Mouse (Mus musculus) gastrocnemius, postnatal 25 days (tissue): Measurements from ENCODE around the gene Tunar. TPM values are rescaled to one million over a fixed set of nuclear protein-coding genes. Genes with fewer than 3 reads are reported as not detected.

ENCODE experiments used
- DNase-seq: peaks from one replicate; pipeline ENCODE4 v3.0.0; 2022
- total RNA-seq, 2 experiments: library from RNA; stranded (reverse); gene quantifications; 1 replicate in 1 of 2; 2 replicates in 1 of 2; pipeline ENCODE4 v1.2.3; 2021

Gene Tunar
- total RNA-seq, 2 experiments from 2014 or later, result not detected

DNA sequence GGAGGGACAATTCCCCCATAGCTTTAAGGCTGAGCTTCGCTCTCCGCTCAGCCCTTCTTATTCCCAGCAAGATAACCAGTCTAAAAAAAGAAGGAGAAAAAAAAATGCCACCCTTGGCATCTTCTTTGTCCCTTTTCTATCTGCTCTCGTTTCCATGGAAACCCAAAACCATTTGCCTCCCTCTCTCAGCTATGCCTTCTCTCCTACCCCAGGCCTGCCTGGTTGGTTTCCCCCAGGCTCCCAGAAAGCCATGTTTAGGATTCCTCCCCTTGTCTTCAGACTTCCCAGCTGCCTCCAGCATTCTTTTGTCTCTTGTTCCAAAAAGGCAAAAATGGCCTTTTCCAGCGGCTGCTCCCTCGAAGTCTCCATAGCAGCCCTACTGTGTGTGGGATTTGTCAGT is 70.1 kb downstream of the Tunar start:
- no peak for DNase-seq

DNA sequence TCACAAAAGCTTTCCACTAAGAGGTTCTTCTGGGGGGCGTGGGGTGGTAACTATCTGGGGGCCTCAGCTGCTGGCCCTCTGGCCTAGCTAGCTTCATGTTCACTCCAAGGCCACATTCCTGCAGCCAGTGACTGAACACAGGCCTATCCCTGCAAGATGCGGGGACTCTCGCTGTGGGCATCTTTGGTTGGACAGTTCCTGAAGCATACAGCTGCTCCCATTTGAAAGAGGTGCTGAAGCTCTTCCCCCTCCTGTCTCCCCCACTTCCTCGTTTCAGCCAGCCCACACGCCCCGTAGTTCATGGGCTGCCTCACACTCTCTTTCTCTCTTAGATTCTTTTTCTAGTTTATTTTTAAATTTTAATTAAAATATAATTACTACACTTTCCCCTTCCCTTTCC is 72.3 kb downstream of the Tunar start:
- DNase-seq, result no peak

DNA sequence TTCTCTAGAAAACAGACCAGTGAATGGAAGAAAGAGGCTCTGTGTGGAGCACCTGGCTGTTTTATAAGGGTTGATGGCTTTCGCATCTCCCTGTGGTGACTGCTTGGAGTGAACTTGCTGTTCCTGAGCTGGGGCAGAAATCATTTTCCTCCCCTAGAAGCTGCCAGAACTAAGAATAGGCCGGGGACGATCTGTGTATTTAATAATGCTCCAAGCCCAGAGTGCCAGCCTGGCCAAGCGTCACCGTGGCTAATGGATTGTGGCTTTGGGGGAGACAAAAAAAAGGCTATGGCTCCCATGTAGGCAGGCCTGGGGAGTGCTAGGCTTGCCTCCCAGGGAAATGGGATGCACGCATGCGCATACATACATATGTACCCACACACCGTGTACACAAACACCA is 80.2 kb downstream of the Tunar start:
- DNase-seq, result no peak

DNA sequence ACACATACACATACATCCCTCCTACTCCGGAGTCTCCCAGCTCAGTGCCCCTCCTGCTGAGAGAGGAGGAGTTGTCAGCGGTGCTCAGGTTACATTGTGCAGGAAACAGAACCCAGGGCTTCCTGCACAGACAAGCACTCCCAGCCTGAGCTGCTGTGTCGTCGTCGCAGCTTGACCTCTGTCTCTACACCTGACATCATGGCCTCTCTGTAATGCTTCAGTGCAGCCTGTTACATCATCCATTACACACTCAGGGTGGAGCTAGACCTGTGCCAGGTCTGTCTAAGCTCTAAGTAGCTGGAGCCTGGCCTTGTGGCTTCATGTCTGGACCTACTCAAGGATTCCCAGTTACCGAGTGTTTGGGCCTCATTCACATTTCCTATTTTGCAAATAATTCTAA is 86.8 kb downstream of the Tunar start:
- DNase-seq, result no peak

DNA sequence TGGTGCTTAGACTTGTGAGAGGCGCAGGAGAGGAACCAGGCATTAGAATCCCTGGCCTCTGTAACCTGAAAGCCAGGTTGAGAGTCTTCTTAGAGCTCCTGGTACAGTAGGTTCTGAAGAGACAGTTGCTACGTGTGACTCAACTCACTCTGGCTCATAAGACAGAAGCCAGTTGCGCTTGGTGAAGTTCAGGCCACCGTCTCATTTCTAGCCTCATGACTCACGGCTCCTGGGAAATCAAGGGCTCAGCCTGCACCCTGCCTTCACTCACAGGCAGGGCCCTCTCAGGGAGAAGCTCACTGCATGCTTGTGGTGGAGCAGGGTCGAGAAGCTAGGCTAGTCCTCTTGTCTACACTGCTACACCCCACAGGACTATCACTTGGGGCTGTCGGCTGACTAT is 92.9 kb downstream of the Tunar start:
- DNase-seq, result no peak

DNA sequence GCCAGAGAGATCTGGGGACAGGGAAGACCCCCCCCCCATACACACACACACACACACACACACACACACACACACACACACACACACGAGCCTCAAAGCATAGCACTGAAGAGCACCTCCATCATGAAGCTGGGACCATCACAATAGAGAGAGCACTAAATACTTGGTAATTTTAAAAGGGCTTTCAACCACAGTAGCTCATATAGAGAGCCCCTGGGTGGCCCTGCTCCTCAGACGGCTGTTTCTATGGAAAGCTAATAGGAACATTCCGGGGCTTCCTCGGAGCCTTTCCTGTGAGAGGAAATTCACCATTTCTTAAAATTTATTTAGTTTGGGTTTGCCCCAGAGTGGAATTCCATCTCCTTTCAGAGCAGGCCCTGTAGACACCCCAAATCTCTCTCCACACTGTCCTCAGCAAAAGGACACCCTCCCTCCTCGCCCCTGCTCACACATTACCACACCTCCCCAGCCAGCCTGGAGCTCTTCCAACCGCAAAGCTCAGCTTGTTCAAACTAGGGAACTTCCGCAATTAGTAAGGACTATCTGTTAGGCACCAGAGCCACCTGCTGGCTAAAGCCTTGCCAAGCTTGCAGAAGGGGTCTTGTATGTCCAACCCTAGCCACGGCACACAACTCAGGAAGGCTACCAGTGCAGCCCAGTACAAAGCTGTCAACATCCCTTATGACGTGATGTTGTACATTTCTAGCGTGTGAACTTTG is 93.5 kb downstream of the Tunar start:
- peak; percentile 39 for DNase-seq

DNA sequence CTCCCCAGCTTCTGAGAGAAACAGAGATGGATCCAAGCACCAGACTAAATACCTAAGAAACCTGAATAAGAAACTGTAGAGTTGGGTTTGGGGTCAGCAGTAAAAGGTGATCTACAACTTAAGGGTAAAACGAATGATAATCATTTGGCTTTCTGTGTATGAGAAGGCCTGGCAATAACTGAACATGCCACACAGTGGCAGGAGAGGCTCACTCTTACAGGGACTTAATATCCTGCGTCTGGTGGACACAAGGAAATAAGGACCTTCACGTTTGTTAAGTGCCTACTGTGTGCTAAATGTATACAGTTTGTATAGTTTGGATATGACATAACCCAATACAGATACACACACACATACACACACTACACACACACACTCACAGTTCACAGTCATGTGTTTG is 98.2 kb downstream of the Tunar start:
- no peak for DNase-seq

DNA sequence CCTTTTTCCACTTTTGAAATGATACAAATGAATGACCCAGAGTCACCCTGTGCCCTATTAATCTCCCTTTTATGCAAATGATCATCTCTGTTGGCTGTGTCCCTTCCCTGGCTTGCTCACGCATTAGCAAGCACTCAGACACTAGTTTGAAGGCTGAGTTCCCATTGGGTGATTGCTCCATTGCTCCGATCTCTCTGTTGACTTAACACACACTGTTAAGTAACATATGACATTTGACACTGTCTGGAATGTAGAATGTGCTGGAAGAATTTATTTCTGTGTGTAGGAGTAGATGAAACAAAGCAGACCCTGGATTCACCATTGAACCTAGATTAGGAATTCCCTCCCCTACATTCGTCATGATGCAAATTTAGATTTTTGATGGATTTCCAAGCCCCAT is 99.1 kb downstream of the Tunar start:
- no peak for DNase-seq

Other genes with a start within 250 kb of the Tunar start
- gene Tcl1b2, start 187.9 kb upstream of the Tunar start, total RNA-seq, result not detected
- not detected for gene Tcl1b1, start 174.2 kb upstream of the Tunar start, total RNA-seq
- not detected for gene Tcl1b5, start 157.5 kb upstream of the Tunar start, total RNA-seq
- not detected for gene Tcl1b3, start 142.8 kb upstream of the Tunar start, total RNA-seq
- not detected for gene Tcl1b4, start 131.9 kb upstream of the Tunar start, total RNA-seq
- not detected for gene Tcl1, start 111.1 kb upstream of the Tunar start, total RNA-seq
- under 1 TPM; 0.43 to 0.46 TPM for gene D430019H16Rik, start 120.0 kb downstream of the Tunar start, total RNA-seq
- under 1 TPM; 0.35 to 0.49 TPM for gene Bdkrb2, start 229.4 kb downstream of the Tunar start, total RNA-seq